Mouse (Mus musculus) hematopoietic stem cell, adult 5-6 weeks (primary cell): ENCODE data around the gene Ctps2. TPM values are rescaled to one million over a fixed set of nuclear protein-coding genes. Genes with fewer than 3 reads are reported as not detected.

Experiments
- ATAC-seq, 2 experiments: fragments of 125-278 bp in 1 of 2; replicated peaks in 1 of 2; 2 replicates each; pipeline ENCODE4 v1.8.0; 2016 to 2017; ENCODE audit warnings: inconsistent platforms in 2 of 2, mild to moderate bottlenecking in 2 of 2, moderate number of reproducible peaks in 2 of 2, low read depth in 1 of 2, moderate TSS enrichment in 1 of 2; ENCODE audit not compliant: low FRiP score in 2 of 2, poor library complexity in 2 of 2, severe bottlenecking in 2 of 2, insufficient read depth in 1 of 2, low TSS enrichment in 1 of 2
- total RNA-seq: library from RNA; stranded (forward); fragments of 172-1452, 232-1000 nt; gene quantifications from 2 replicates; pipeline ENCODE4 v1.2.3, GENCODE M21; 2017

The Ctps2 gene
- total RNA-seq, 1 experiment from 2014 or later = 81.8 TPM

DNA sequence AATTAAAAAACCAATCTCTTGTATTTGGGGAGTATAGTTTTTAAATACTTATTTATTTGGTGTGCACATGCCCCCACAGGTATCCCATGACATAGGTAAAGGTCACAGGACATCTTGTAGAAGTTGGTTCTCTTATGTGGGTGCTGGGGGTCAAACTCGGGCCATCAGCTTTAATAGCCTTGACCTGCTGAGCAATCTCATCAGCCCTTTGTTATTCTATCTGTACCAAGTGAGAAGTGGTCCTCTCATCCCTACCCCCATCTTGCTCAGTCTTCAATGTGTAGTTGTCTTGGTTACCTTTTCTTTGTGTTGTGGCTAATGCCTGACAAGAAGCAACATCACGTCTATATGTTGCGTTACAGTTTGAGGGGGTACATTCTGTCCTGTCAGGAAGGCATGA lies 56.9 kb downstream of the Ctps2 start:
- ATAC-seq = no peak

DNA sequence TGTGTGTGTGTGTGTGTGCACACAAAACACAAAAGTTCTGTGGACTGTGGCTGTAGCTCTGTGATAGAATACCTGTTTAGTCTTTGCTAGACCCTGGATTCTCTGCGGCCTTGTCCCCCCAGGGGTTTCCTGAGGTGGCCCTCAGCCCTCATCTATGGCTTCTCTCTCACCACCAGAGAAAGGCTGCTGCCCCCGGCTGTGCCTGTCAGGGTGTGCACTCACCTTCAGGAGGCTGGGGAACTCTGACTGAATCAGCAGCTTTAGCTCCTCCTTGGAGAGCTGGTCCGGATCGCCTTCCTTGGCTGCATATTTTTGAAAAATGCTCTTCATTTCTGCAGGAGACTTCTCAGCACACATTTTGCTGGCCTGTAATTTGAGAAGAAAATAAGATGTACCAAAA lies 62.8 kb downstream of the Ctps2 start:
- no peak for ATAC-seq

DNA sequence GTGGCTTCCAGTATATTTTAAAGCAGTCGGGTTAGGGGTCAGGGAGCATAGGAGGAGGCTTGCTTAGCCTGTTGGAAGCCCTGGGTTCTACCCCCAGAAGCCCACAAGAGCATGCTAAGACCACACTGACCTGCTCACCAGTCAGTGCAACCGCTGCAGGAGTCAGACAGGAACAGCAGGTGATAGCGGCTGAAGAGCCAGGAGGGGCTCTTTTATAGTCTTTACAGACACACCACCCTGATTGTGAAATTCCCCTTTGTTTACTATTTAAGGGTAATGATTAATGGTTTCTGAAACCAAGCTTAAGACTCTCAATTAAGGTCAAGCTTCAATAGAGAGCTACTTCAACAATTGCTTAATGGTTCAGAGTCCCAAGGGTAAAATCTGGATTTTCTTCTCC lies 63.3 kb downstream of the Ctps2 start, which contains the start of gene S100g:
TSS of gene S100g (minus strand) at position 217 of the 400 bp plus-strand sequence.
- no peak for ATAC-seq

DNA sequence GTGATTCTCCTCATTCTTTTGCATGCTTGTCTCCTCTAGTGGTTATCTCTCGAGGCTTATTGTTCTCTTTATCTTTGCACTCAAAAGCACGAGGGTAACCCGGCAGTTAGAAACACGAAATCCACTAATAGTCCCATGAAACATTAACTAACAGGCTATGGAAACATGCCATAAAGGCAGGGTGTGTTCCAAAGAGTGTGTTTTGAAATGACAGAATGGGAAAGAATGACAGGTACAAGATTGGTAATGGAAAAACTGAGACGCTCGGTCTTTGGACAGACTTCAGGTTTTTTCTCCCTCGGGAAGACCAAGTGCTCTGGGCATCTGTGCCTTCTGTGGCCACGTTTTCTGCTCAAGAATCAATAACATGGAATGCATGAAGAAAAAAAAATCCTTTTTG lies 66.4 kb downstream of the Ctps2 start:
- ATAC-seq = no peak

DNA sequence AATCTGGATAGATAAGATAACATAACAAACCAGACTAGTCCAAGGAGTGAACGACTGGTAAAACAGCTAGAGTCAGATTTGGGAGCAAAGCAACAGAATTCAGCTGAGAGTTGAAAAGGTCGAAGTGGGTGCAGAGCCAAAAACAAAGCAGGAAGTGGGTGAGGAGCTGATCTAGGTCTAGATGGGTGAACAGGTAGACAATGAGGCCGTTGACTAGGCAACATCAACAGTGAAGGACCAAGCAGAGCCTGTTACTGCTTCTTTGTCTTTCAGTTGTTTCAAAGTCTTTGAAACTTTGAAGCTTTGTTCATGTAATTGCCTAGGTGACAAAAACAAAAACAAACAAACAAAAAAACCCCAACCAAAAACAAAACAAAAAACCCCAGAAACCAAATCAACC lies 75.2 kb downstream of the Ctps2 start:
- no peak for ATAC-seq

DNA sequence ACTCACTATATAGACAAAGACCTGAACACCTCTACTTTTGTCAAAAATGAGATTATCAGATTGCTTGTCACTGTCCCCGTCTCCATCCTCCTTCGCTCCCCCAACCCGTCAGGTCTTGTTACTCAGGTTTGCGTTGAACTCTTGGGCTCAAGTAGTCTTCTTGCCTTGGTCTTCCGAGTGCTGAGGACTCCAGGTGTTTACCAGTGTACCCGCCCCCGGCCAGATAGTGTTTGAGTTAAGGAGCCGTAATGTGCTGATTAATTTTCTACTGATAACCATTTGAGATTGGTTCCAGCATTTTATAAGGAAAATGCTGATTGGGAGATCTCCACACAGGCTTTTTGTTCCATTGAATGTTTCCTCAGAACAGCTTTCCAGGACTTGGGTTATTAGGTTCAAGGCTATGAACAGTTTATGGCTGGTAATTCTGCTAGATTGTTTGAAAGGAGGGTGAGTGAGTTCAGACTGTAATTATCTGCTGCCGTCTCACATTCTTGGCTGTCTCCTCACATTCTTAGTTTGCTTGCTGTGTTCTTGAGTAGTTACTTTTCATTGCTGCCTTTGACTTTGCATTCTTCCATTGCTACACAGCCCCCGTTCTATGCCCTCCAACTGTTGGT lies 85.9 kb downstream of the Ctps2 start:
- no peak for ATAC-seq

DNA sequence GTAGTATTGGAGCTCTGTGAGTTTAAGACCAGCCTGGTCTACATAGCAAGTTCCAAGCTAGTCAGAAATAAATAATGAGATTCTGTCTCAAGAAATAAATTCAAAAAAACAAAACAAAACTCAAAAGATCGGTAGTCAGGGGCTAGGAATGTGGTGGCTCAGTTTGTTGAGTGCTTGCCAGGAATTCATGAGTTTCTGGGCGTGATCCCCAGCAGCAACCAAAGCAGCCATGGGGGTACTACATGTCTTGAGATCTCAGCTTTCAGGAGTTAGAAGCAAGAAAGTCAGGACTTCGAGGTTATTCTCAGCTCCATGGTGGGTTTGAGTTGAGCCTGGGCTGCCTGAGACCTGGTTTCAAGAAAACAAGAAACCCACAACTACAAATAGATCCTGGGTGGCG lies 90.4 kb downstream of the Ctps2 start:
- no peak for ATAC-seq

DNA sequence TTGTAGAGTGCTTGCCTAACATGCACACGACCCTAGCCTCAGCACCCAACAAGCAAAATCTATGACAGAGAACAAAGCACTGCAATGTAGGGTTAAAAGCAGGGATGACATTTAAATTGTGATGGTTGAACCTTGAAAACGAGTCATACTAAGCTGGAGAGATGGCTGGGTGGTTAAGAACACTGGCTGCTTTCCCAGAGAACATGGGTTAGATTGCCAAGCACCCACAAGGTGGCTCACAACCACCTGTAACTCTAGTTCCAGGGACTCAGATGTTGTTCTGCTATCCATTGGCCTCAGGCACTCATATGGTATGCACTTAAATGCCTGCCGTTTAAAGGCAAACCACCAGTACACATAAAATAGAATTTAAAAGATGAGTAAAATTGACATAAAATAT lies 91.1 kb downstream of the Ctps2 start:
- no peak for ATAC-seq

DNA sequence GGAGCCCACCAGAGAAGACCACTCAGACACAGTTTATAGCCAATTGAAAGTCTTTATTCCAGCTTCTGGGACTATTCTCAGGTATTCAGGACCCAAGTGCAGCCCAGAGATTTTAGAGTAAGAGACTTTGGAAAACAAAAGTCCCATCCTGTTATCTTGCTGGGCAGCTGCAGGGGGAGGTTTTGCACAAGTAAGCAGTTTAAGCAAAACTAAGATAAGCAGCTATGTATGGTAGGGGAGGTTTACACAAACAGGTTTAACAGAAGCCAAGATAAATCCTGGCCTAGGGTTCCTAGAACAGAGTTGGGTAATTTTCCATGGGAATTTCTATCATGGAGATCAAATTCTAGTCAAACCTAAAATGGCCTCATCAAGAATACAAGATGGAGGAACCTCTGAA lies 126.8 kb downstream of the Ctps2 start:
- no peak for ATAC-seq

DNA sequence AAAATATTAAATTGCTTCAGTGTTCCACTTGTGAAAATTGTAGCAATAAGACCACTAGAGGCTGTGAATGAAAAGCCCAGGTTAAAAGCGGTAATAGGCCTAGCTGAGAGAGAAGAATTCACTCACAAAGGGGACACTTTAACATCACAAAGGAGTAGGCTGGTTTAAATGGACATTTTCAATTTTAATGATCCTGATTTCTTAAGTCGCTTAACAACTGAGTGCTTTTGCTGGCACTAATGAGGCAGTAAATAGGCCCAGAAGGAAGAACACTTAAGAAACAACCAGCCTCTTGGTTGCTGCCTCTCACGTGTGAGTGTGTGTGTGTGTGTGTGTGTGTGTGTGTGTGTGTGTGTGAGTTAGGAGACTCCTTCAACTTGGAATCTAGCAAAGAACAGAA lies 137.7 kb downstream of the Ctps2 start:
- ATAC-seq = no peak

DNA sequence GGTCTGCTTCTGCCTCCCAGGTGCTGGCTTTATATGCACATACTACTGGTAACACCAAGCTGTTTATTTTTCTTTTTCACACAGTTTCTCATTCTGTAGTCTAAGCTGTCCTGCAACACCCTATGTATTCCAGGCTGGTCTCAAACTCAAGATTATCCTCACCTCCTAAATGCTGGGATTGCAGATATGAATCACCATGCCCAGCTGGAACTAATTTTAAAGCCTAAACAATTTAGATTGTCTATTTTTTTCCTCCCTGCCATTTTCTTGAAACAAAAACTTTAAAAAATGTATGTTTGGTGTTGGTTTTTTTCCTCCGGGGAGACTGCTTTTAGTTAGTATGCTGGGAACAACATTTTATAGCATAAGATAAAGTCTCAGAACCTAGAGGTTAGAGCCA lies 141.7 kb downstream of the Ctps2 start:
- no peak for ATAC-seq

DNA sequence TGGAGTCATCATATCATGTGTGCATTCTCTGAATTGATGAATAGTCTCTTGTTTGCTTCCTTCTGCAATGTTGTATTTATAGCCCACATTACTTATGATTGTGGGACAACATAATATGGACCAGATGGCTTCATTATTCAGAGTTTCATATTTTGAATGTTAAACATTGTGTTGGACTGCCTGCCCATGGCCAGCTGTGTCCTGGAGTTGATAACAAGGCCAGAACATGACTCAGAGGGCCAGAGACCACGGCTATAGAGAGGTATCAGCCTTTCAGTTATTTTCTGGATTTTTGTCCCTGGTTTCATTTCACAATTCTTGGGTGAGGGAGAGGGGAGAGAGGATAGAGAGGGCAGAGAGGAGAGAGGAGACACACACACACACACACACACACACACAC lies 162.9 kb downstream of the Ctps2 start:
- no peak for ATAC-seq

Other genes starting within 250 kb of the Ctps2 start
- gene Rbbp7, start 140.8 kb upstream of the Ctps2 start, total RNA-seq = 288 and 363 TPM in 2 replicates
- gene Txlng, start 71.8 kb upstream of the Ctps2 start, total RNA-seq = 54.8 and 57.9 TPM in 2 replicates
- gene Syap1, start 12.8 kb upstream of the Ctps2 start, total RNA-seq = 55.8 TPM in 2 replicates
- gene S100g, start 63.4 kb downstream of the Ctps2 start, total RNA-seq = not detected in 2 replicates